In the genomic region with DNA sequence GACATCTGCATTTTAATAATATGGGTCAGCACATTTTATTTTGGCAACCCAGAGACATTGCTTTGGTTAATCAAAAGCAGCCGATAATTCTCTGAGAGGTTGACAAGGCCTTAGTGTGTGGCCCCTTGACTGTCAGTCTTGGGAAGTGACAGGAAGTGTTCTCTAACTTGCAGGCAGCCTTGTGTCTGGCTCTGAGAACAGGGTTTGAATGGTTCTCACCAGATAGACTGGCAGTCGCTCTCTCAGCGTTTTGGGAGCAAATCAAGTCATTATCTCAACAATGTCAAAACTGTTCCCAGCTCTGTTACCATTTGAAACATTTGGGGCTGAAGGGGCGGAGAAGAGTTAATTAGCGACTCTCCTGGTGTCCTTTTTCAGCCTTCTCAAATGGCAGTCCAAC, we compare ENCODE assay signal across 21 mouse cellular contexts. TPM values are rescaled to one million over a fixed set of nuclear protein-coding genes. Genes with fewer than 3 reads are reported as not detected.
DNase-seq lines count a peak whose midpoint lies in the region; ATAC-seq and TF ChIP-seq lines count a peak whose summit lies in the region.
"Had no signal": no experiment of that assay in that cellular context is flagged by ENCODE, and none has a peak within 500 bp of the region (broad histone marks: within the 10 kb centered on the region; RNA-seq: fewer than 3 reads in every experiment).

No protein-coding gene starts in this region.

- H3K27ac ChIP-seq in heart, embryonic 10.5 days: no peak overlapping the region
- peak overlapping the region; percentile 35; the same call in 1 of the 2 replicates for H3K27ac ChIP-seq in hindbrain, embryonic 10.5 days
- H3K27ac ChIP-seq in hindbrain, embryonic 12.5 days: no peak overlapping the region
- no peak overlapping the region for H3K27ac ChIP-seq in lung, postnatal 0 days (ENCODE audit: low read length)
- H3K27ac ChIP-seq: hindbrain, embryonic 14.5 days; left cerebral cortex, adult 2 months; limb, embryonic 10.5 days; neural tube, embryonic 12.5 days had no signal

- H3K27me3 ChIP-seq in heart, embryonic 10.5 days (ENCODE audit: insufficient read depth, poor library complexity, severe bottlenecking): no peaks in the 10 kb centered on the region
- H3K27me3 ChIP-seq in hindbrain, embryonic 10.5 days (ENCODE audit: insufficient read depth, poor library complexity, severe bottlenecking): no peaks in the 10 kb centered on the region
- no peaks in the 10 kb centered on the region for H3K27me3 ChIP-seq in hindbrain, embryonic 12.5 days
- H3K27me3 ChIP-seq in lung, postnatal 0 days (replicated peaks; ENCODE audit: insufficient read depth, low read length): no peaks in the 10 kb centered on the region
- H3K27me3 ChIP-seq: neural tube, embryonic 12.5 days had no signal

- TF ChIP-seq CTCF in lung, postnatal 0 days (IDR thresholded peaks at IDR 0.05): no peak

- no peak overlapping the region for H3K4me2 ChIP-seq in hindbrain, embryonic 12.5 days (replicated peaks)
- H3K4me2 ChIP-seq in lung, postnatal 0 days (replicated peaks; ENCODE audit: low read depth, low read length): no peak overlapping the region
- H3K4me2 ChIP-seq: hindbrain, embryonic 14.5 days; liver, embryonic 11.5 days; neural tube, embryonic 12.5 days had no signal

- peaks cover 49% of the 10 kb centered on the region for H3K4me1 ChIP-seq in heart, embryonic 10.5 days
- H3K4me1 ChIP-seq in hindbrain, embryonic 10.5 days (replicated peaks): peaks cover 20% of the 10 kb centered on the region
- no peaks in the 10 kb centered on the region for H3K4me1 ChIP-seq in hindbrain, embryonic 12.5 days
- no peaks in the 10 kb centered on the region for H3K4me1 ChIP-seq in lung, postnatal 0 days (ENCODE audit: insufficient read depth, low read depth, low read length)
- H3K4me1 ChIP-seq: neural tube, embryonic 12.5 days had no signal

- H3K4me3 ChIP-seq in heart, embryonic 10.5 days: no peak overlapping the region
- no peak overlapping the region for H3K4me3 ChIP-seq in hindbrain, embryonic 10.5 days
- no peak overlapping the region for H3K4me3 ChIP-seq in hindbrain, embryonic 12.5 days
- H3K4me3 ChIP-seq in lung, postnatal 0 days (ENCODE audit: low read depth, low read length): no peak overlapping the region
- H3K4me3 ChIP-seq: erythroblast, embryonic 14.5 days; left cerebral cortex, adult 2 months; limb, embryonic 10.5 days; neural tube, embryonic 12.5 days had no signal

- no peak for TF ChIP-seq EP300 in lung, postnatal 0 days (IDR thresholded peaks at IDR 0.05)

- H3K36me3 ChIP-seq in heart, embryonic 10.5 days: peaks cover 6% of the 10 kb centered on the region; the same call in 1 of the 2 replicates
- H3K36me3 ChIP-seq in hindbrain, embryonic 10.5 days: peaks cover 10% of the 10 kb centered on the region; the same call in 1 of the 2 replicates
- H3K36me3 ChIP-seq in hindbrain, embryonic 12.5 days: no peaks in the 10 kb centered on the region
- H3K36me3 ChIP-seq in lung, postnatal 0 days (ENCODE audit: insufficient read depth, low read length): no peaks in the 10 kb centered on the region
- H3K36me3 ChIP-seq: limb, embryonic 10.5 days; neural tube, embryonic 12.5 days had no signal

- intact Hi-C loops in gastrocnemius, postnatal 36 days (cut with DNase I): no loop called here

- DNase-seq in heart, embryonic 10.5 days (ENCODE audit: low spot score): peak; percentile 66
- DNase-seq in heart, adult 9 months (ENCODE audit: low spot score in 2 of 2): no peak
- no peak for DNase-seq in hindbrain, embryonic 10.5 days (ENCODE audit: low spot score)
- no peak for DNase-seq in lung, postnatal 0 days (ENCODE audit: low spot score)
- DNase-seq in lung, postnatal 10 days: no peak
- no peak for DNase-seq in gastrocnemius, postnatal 36 days
- DNase-seq: adrenal gland, postnatal 14 days; B cell, adult 2 months; cerebellum, adult 8-10 months; kidney, postnatal 25 days; lung, adult 2 months; right cerebral cortex, postnatal 14 days had no signal

- H3K9ac ChIP-seq in hindbrain, embryonic 12.5 days: no peak overlapping the region
- no peak overlapping the region for H3K9ac ChIP-seq in lung, postnatal 0 days (replicated peaks; ENCODE audit: low read depth)
- H3K9ac ChIP-seq: hindbrain, embryonic 14.5 days; neural tube, embryonic 12.5 days had no signal

- no peaks in the 10 kb centered on the region for H3K9me3 ChIP-seq in heart, embryonic 10.5 days
- H3K9me3 ChIP-seq in hindbrain, embryonic 10.5 days: 0 out of 2 replicates have a peak, but pooled peaks cover 3% of the 10 kb centered on the region
- no peaks in the 10 kb centered on the region for H3K9me3 ChIP-seq in hindbrain, embryonic 12.5 days (replicated peaks)
- H3K9me3 ChIP-seq in lung, postnatal 0 days (ENCODE audit: low read length): no peaks in the 10 kb centered on the region
- H3K9me3 ChIP-seq: limb, embryonic 10.5 days; neural tube, embryonic 12.5 days had no signal

- no peak for ATAC-seq in hindbrain, embryonic 12.5 days (ENCODE audit: low FRiP score)
- 0 out of 2 replicates have a peak, but pooled peaks have one; percentile 6 for ATAC-seq in lung, postnatal 0 days
- ATAC-seq: intestine, postnatal 0 days had no signal

- WGBS in heart, embryonic 10.5 days: 20% methylated on average over 5 of the region's 5 CpGs
- whole genome bisulfite sequencing in hindbrain, embryonic 10.5 days: 41% methylated on average over 5 of the region's 5 CpGs
- 47% methylated on average over 5 of the region's 5 CpGs for WGBS in hindbrain, embryonic 12.5 days
- 41% methylated on average over 5 of the region's 5 CpGs for WGBS in lung, postnatal 0 days

RNA-seq across cellular contexts. Expression of a gene that starts 41.0 kb away (rescaled TPM):
- polyA plus RNA-seq in heart, embryonic 10.5 days (2016; fragmentation: Nextera tagmentation; extraction: Ambion mirVana): 49.2 and 69.8 TPM in 2 replicates
- polyA plus RNA-seq in hindbrain, embryonic 10.5 days (2016; fragmentation: Nextera tagmentation; extraction: Ambion mirVana): 18.4 and 20.6 TPM in 2 replicates
- 20.2 and 20.4 TPM in 2 replicates for polyA plus RNA-seq in hindbrain, embryonic 12.5 days (2016; fragmentation: Nextera tagmentation; extraction: Ambion mirVana)
- 6.9 and 10.2 TPM in 2 replicates for polyA plus RNA-seq in lung, postnatal 0 days (2015; fragmentation: Nextera tagmentation; extraction: Ambion mirVana)
- total RNA-seq in gastrocnemius, postnatal 36 days (2021): 10 to 100 TPM; 12.6 to 13.5 TPM
- total RNA-seq: monocyte, adult 5-6 weeks had no signal
- polyA plus RNA-seq: erythroblast, embryonic 14.5 days had no signal
